Mouse (Mus musculus): ENCODE results near the gene Fbxw4.

Gene Fbxw4

DNA sequence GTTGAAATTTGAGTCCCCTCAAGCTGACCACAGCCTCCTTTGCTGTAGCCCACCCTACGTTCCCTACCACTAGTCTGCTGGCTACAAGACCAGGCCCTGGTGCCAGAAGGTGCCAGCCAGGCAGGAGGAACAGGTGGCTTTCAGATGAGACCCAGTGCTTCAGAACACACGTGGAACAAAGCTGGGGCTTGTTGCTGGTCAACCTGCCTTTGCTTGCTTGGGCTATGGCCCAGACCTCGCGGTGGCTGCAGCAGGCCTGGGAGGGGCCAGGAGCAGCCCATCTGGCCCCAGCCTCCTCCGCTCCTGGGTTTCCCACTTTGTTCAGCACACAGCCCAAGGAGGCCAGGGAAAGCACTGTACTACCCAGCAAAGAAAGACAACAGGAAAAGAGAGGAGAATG lies 49.3 kb downstream of the Fbxw4 start:
- no peak for DNase-seq

- no peak for DNase-seq
Measured at GRCm38 (mm10) chr19:45608648-45609339, 51.3 kb downstream of the Fbxw4 start.

DNA sequence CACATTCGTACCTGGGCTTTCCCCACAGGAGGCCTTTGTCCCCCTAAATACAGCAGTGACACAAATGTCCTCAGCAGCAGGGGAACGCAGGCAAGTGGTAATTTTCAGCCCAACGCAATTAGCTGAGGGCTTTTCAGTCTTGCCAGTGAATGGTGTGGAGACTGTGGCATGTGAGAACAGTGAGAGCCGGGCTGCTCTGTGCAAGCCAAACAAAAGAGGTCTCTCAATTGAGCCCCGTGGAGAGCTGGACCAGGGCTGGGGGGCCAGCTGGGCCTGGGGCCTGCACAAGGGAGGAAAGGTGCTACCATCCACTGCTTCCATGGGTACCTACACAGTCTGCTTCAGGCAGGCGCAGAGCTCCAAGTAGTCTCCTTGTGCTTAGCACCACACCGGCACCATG lies 52.6 kb downstream of the Fbxw4 start:
- no peak for DNase-seq

- no peak for DNase-seq
Measured at GRCm38 (mm10) chr19:45606701-45607100, 53.4 kb downstream of the Fbxw4 start.

DNA sequence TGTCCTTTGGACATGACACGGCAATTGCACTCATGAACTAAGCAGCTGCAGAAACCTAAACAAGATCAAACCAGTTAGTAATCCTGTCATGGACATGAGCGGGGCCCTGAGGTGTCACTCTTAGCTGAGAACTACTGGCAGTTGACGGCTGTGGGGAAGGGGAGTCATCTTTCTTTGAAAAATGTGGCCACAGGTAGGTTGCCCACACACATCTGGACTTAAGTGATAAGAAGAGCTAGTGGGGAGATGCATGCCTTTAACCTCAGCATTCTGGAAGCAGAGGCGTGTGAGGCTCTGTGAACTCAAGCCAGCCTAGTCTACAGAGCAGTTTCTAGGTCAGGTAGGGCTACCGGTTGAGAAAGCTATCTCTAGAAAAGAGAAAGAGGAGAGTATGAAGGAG lies 57.5 kb downstream of the Fbxw4 start:
- DNase-seq = no peak

DNA sequence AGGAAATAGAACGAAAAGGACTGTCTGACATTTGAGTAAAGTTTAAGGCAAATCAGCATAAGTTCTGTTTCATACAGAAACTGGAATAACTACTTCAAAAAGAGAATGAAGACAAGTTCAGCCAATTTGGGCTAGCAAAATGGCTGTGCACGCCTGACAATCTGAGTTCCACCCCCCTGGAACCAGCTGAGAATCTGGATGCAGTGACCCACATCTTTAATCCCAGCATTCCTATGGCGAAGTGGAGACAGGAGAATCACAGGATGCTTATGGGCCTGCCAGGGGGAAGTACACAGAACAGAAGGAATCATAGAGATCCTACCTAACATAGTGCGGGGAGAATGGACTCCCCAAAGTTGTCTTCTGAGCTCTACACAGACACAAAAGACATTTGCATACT lies 63.0 kb downstream of the Fbxw4 start:
- no peak for DNase-seq

DNA sequence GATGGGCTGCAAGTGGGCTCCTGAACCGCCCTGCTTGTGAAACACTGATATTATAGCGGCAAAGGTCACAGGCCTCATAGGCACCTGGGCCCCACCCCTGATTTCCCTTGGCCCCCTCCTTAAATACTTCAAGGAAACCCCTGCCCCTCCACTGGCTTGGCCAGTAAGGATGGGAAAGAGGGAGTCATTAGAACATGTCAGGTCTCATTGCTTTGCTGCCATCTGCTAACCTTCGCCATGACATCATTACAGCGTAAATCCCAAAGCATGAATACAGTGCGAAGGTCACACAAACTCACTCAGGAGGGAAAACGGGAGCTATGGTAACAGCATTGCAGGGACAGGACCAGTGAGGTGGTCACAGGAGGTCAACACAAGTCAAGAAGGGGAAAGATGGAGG lies 63.7 kb downstream of the Fbxw4 start:
- no peak for DNase-seq

DNA sequence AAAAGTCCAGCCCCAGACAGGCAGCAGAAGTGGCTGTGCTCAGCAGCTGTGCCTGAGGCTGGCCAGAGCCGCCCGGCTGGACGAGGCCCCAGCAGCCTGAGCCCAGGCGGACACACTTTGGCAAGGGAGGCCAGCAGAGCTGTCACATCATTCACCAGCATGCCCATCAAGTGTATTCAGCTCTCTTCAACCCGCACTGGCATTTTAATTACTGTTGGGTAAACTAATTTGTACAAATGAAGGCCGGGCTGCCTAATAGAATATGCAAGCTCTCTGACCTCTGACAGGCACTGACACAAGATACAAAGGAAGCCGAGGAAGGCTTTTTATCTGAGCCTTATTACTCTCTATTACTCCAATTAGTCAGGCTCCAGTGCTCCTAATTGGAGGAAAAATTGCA lies 64.1 kb downstream of the Fbxw4 start:
- DNase-seq = no peak

- DNase-seq = no peak
Measured at GRCm38 (mm10) chr19:45595481-45595880, 64.6 kb downstream of the Fbxw4 start.

DNA sequence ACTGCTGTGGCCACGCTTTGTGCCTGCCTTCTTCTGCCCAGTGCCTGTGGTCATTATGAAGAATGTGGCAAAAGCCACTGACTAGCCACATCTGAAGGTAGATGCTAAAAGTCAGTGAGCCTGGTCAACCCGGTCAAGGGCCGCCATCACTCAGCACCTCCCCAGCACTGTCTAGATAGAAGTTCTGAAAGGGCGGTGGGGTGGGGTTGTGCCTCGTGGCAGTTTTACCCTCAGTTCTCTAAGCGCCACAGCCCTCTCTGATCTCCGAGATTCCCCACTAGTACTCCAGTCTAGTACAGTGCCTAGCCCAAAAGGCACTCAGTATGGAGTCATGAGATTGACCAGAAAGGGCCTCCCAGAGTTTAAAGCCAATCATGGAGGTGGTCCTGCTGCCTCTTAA lies 66.0 kb downstream of the Fbxw4 start:
- DNase-seq = no peak

GRCm38 (mm10) chr19:45592916-45593315 lies 67.2 kb downstream of the Fbxw4 start:
- no peak for DNase-seq

GRCm38 (mm10) chr19:45591704-45592103 lies 68.4 kb downstream of the Fbxw4 start:
- DNase-seq = peak; percentile 77 to 80

GRCm38 (mm10) chr19:45589761-45590160 lies 70.4 kb downstream of the Fbxw4 start:
- no peak for DNase-seq

GRCm38 (mm10) chr19:45587509-45588292 lies 72.4 kb downstream of the Fbxw4 start:
- no peak for DNase-seq

DNA sequence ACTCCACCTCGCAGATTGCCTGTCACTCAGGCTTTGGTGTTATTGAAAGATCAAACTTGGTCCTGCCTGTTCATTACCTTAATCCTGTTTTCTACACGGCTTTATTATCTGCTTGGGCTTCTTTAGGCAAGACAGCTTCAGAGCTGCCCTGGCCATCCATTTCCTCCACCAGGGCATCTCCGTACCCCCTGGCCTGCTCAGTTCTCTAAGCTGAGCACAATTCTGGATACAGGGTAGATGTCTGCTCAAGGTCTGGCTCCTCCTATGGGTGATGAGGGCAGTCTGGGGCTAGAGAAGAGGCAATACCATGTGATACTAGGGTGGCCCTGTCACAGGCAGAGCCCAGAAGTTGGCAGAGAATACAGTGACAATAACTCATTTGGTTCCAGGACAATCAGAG lies 73.3 kb downstream of the Fbxw4 start:
- DNase-seq = no peak

DNA sequence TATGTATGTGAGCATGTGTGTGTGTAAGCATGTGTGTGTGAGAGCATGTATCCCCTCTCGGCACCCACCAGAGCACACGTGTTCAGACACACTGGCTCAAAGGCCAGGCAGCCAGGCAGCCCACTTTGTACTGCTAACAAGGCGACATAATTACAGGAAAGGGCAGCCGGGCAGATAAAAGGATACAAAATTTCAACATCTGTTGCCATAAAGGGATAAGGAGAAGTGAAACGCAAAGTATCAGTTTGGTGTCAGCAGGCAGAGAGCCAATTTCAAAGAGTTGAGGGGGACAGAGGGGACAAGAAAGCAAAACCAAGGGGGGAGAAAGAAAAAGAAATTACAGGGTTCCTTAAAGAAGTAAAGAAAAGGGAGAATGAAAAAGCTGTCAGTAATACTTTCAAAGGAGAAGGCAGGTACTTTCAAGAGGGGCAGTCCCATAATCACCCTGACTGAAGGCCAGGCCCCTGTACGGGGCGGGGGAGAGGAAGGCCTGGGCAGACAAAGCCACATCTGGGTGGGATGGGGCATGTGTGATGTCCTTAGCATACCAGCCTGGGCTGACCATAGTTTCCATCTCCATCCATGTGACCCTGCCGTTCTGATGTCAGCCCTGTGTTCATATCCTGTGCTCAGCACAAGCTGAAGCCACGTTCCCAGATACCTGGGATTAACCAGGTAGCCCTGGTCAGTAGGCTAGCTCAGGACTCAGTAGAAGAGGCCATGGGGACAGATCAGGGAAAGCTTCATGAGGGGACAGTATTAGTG lies 75.1 kb downstream of the Fbxw4 start:
- DNase-seq = no peak

GRCm38 (mm10) chr19:45583136-45583535 lies 77.0 kb downstream of the Fbxw4 start:
- no peak for DNase-seq

- no peak for DNase-seq
Measured at GRCm38 (mm10) chr19:45582161-45582560, 78.0 kb downstream of the Fbxw4 start.

- peak in 1 of 2 experiments; percentile 48 for DNase-seq
Measured at GRCm38 (mm10) chr19:45581257-45581656, 78.9 kb downstream of the Fbxw4 start.

GRCm38 (mm10) chr19:45580235-45580634 lies 79.9 kb downstream of the Fbxw4 start:
- DNase-seq = no peak

DNA sequence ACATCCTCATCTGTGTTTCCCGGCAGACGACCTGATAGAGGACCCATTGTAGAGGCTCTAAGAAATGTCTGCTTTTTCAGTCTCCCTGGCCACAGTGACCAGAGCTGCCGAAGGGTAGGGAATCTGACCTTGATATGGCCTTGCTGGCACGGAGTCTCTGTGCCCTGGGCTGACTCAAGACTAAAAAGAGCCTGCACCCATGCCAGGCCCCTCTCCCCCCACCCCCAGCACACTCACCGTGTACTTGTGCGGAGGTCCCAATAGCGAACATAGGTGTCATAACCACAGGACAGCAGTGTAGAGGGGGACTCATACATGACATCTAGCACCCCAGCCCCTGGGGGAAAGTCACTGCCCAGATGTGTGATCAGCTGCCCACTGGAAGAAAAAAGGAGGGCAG lies 80.7 kb downstream of the Fbxw4 start:
- no peak for DNase-seq

DNA sequence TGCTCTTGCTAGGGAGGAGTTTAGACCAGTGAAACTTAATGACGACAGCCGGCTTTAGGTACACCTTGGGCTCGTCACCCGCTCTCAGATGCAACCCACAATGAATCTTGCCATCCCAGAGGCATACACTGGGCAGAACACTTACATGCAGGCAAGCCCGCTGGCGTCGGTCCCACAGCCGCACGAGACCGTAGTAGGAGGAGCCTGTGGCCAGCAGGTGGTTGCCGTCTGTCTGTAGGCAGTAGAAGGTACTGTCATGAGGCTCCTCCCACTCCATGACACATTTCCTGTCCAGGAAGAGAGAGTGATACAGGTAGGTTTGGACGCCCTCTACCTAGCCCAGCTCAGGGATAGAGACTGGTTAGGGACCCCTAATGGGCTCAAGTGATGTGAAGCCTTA lies 81.1 kb downstream of the Fbxw4 start:
- DNase-seq = no peak

DNA sequence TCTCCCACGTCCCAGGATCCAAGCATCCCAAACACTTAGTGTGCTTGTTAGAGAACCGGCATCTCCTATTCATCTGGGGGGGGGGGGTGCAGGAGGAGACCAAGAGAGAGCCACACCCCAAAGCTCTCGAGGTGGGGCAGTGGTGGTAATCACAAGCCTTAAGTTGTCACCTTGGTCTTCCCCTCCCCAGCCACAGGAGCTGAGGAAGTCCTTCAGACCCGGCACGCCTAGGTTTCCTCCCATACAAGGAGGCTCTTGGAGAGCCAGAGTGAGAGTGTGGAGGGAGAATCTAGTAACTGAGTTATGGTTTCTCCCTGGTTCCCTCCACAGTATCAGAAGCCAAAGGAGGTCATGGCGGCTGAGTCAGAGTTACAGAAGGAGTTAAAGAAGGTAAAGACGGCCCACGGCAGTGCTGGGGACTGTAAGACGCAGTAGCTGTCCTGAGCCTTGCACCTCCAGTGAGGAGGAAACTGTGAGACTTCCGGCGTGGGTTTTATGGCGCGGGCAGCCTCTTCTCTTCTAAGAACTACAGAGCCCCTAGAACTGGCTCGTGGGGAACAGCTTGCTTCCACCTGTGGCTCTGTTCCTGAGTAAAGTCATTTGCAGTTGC lies 82.9 kb downstream of the Fbxw4 start:
- DNase-seq = no peak

Data from kidney, postnatal 25 days (tissue).